Mouse (Mus musculus) neutrophil, adult 83 days (primary cell): ENCODE measurements around the gene Magt1. TPM values are rescaled to one million over a fixed set of nuclear protein-coding genes. Genes with fewer than 3 reads are reported as not detected.

ENCODE experiments used
- total RNA-seq, 2 experiments: library from RNA; stranded (reverse); gene quantifications; one replicate each; pipeline ENCODE4 v1.2.4; 2023

The Magt1 gene
- 10 to 100 TPM; 38.2 to 38.9 TPM for total RNA-seq

DNA sequence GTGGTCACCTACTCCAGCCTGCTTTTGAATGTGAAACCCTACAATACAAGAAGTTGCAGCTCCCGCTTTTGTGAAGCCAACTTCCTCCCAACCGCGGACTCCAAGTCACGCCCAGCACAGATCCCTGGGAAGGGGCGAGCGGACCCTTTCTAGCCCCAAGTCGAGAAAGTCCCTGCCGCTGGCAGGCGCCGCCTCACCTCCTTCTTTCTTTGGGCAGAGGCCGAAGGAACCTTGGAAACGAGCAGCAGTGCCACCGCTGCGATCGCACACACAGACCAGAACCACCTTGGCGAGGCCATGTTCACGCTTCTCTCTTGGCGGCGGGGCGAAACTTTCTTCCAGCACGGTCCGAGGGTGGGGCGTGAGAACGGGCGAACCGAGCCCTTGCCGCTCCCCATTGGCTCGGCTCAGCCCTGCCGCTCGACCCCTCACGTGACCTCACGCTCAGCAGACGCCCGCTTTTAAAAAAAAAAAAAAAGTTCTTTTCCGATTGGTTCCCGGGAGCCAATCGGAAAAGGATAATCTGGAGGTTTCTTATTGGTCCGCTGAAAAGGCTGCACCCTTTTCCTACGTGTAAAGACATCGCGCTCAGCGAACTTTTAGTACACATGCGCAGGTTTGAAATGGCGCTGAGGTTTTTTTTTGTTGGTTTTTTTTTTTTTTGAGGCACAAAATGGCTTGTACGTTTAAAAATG is at the start of gene Magt1:
TSS of gene Magt1 (minus strand) at position 442 of the 695 bp plus-strand sequence.

DNA sequence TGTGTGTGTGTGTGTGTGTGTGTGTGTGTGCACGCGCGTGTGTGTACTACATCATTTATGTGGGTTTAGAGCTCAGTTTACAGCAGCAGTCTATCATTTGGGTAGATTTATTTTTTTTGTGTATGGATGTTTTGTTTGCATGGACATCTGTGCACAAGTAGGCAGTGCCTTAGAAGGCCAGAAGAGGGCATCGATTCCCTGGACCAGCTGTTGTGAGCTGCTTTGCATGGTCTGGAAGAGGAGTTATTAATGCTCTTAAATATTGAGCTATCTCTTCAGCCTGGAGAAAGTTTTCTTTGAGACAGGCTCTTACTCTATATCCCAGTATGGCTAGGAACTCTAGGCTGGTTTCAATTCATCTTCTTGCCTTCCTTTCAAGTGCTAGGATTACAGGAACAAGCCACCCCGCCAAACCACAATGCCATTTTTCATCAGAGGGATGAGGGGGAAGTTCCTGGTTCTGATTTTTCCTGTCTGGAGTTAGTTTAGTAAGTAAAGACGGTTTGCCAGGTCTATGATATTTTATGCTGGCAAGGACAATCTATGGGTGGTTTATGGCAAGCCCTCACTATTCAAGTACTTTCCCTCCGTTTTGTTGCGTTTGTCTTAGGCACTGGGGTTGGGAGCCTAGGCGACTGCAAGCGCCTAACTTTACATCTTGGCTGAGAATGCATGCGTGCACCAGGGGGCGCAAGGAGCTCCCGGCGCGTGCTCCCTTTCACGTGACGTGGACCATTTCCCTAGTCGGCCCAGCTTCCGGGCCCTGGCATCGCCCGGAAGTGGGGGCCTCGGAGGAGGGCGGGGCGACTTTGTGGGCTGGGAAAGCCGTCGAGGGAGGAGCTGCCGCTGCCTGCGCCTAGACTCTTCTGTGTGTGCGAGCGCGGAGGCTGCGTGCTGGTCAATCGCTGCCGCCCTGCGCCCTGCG is 15.0 kb upstream of the Magt1 start, which contains the start of gene Atp7a:
TSS of gene Atp7a (plus strand) at position 859 of the 925 bp plus-strand sequence.

DNA sequence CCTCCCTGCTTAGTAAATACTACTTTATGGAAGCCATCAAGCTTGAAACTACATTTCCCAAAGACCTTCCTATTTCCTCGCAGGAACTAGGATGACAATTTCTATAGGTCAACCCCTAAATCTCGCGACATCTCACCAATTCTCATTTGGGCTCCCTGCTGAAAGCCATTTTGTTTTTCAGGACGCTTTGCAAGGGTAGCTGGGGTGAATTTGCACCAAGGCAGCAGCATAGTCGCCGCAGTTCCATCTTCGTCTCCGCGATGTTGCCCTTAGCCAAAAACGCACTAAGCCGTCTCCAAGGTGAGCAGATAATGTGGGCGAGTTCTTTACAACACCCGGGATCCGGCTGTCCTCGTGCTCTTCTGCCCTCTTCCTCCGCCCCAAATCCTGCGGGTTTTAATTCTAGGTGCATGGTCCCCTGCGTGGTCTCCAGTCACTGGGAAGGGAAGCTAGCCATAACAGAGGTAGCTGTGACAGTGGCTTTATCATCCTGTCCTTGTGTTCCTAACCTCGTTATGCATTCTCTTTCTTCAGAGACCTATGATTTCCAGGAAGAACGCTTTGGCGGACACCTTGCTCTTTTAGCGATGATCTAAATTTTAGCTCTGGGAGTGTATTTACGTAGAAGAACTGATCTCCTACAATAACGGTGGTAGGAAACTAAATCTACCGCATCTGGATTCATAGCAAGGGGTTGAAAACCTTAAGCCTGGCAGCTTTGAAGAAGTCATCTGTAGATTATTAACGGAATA is 4.0 kb upstream of the Magt1 start, which contains the start of gene Cox7b:
TSS of gene Cox7b (plus strand) at position 130 of the 752 bp plus-strand sequence.

DNA sequence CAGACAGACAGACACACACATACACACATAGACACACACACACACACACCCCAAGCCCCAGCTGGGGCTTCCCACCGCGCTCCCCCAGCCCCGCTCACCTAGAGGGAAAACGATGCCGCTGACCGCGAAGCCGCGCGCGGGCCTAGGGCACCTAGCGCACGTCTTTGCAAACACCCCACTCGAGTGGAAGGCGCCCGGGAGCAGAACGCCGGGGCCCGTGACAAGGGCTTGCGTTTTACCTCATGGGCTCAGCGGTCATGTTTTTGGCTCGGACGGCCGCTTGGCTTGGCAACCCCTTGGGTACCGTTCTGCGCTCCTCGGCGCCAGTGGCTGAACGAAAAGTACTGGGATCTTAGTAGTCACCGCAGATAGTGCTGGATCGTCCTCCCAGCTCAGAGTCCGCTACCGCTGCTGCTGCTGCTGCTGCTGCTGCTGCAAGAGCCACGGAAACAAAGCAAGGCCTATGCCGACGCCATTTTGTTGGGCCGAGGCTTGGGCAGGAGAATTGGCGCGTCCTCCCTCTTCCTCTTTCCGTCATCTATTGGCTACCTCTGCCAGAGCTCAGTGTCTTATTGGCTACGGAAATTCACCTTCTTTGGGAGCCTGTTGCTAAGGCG is 82.7 kb downstream of the Magt1 start, which contains the start of gene Atrx:
TSS of gene Atrx (minus strand) at position 543 of the 617 bp plus-strand sequence.

Other genes with a start within 250 kb of the Magt1 start
- gene Fgf16, start 247.6 kb downstream of the Magt1 start, total RNA-seq, result not detected
- 100 to 1,000 TPM; 126 to 145 TPM for gene Atrx, start 82.5 kb downstream of the Magt1 start, total RNA-seq
- 100 to 1,000 TPM; 123 to 128 TPM for gene Cox7b, start 3.8 kb upstream of the Magt1 start, total RNA-seq
- 10 to 100 TPM; 24.2 to 33.9 TPM for gene Atp7a, start 15.4 kb upstream of the Magt1 start, total RNA-seq
- 100 to 1,000 TPM; 106 to 119 TPM for gene Tlr13, start 131.3 kb upstream of the Magt1 start, total RNA-seq
- 100 to 1,000 TPM; 281 to 291 TPM for gene Pgk1, start 175.2 kb upstream of the Magt1 start, total RNA-seq
- 1 to 10 TPM; 1.8 to 2.1 TPM for gene Taf9b, start 209.3 kb upstream of the Magt1 start, total RNA-seq
- not detected for gene Fnd3c2, start 243.5 kb upstream of the Magt1 start, total RNA-seq